Mouse (Mus musculus) embryonic facial prominence, embryonic 12.5 days (tissue): ENCODE results near the gene Slc16a2. TPM values are rescaled to one million over a fixed set of nuclear protein-coding genes. Genes with fewer than 3 reads are reported as not detected.

Experiments used
- ATAC-seq: fragments of 200-750 bp; cut with Nextera tagmentation; 2 replicates; pipeline ENCODE4 v1.8.0; 2017; ENCODE audit not compliant: insufficient number of reproducible peaks, insufficient read depth, low FRiP score, low TSS enrichment
- H3K27ac ChIP-seq: fragments of 300-500 bp; sonication (generic); 2 replicates; pipeline ENCODE4 v1.5.1; 2016; ENCODE audit warnings: mild to moderate bottlenecking
- H3K27me3 ChIP-seq: fragments of 300-500 bp; sonication (generic); 2 replicates; pipeline ENCODE4 v1.6.1; 2016; ENCODE audit warnings: mild to moderate bottlenecking, moderate library complexity
- H3K36me3 ChIP-seq: fragments of 300-500 bp; sonication (generic); 2 replicates; pipeline ENCODE4 v1.6.1; 2016; ENCODE audit warnings: mild to moderate bottlenecking
- H3K4me1 ChIP-seq: fragments of 300-500 bp; sonication (generic); 2 replicates; pipeline ENCODE4 v1.6.1; 2016
- H3K4me2 ChIP-seq: fragments of 300-500 bp; sonication (generic); replicated peaks from 2 replicates; pipeline ENCODE4 v1.6.1; 2016; ENCODE audit warnings: mild to moderate bottlenecking, moderate library complexity
- H3K4me3 ChIP-seq: fragments of 300-500 bp; sonication (generic); 2 replicates; pipeline ENCODE4 v1.5.1; 2016; ENCODE audit warnings: mild to moderate bottlenecking
- H3K9ac ChIP-seq: fragments of 300-500 bp; sonication (generic); 2 replicates; pipeline ENCODE4 v1.6.1; 2016; ENCODE audit warnings: mild to moderate bottlenecking, moderate library complexity
- H3K9me3 ChIP-seq: fragments of 300-500 bp; sonication (generic); 2 replicates; pipeline ENCODE4 v1.6.1; 2016; ENCODE audit warnings: mild to moderate bottlenecking, moderate library complexity
- WGBS: fragments of 180-500 bp; shearing (Covaris S2); methylation state at CpG from one replicate; pipeline ENCODE4 v1.1.7; 2016; 5-methylcytosine and 5-hydroxymethylcytosine counted together
- polyA plus RNA-seq: library from polyadenylated mRNA; unstranded; fragments of >200 nt; fragmentation: Nextera tagmentation; extraction: Ambion mirVana; gene quantifications from 2 replicates; pipeline ENCODE4 v1.2.1, GENCODE M21; 2016

The Slc16a2 gene
- polyA plus RNA-seq: 11.6 and 13.4 TPM in 2 replicates

DNA sequence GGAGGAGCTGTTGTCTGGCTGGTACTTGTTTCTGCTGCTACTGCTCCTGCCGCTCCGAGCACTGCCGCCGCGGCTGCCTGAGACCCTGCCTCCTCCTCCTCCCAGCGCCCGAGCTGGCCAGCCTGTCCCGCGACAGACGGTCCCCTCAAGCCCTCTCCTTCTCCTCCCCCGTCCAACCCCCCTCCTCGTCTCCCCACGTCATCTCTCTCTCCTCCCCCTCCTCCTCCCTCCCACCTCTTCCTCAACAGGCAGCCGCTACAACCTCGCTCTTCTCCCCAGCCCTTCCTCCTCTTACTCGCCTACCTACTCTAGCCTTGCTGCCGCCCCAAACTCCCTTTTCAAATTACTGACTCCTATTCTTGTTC lies at the start of gene Slc16a2:
Gene Slc16a2 (minus strand): TSS at position 152 of the 365 bp plus-strand sequence.
- H3K4me1 ChIP-seq: no peaks in the 10 kb centered on the region
- H3K4me3 ChIP-seq: peak within 1 kb of the TSS; percentile 50
- peak within 1 kb of the TSS; percentile 87 for H3K27ac ChIP-seq
- peak within 1 kb of the TSS; percentile 73 for H3K4me2 ChIP-seq
- 13% methylated on average over 17 of the region's 17 CpGs for WGBS
- peak; percentile 83 for ATAC-seq
- peak within 1 kb of the TSS; percentile 48 for H3K9ac ChIP-seq
- peaks cover 52% of the 10 kb centered on the region for H3K27me3 ChIP-seq
- no peaks in the 10 kb centered on the region for H3K36me3 ChIP-seq
- no peaks in the 10 kb centered on the region for H3K9me3 ChIP-seq

DNA sequence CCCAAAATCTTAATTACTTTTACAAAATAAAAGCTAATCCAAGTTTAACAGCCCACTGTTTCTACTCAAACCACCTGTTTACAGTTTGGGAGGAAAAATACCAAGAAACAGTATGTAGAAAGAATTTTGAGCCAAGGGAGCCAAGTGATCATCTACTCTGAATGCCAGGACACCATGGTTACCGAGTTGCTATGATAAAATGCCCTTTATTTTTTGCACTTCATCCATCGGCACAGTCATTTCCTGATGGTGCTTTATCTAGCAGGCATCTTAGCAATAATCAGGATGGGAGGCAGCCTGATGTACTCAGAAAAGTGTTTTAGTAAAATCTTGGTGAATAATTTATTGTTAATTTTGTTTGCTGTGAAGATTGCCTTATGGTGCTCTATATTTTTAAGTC lies 41.7 kb upstream of the Slc16a2 start:
- no peak overlapping the region for H3K27ac ChIP-seq
- no peaks in the 10 kb centered on the region for H3K9me3 ChIP-seq
- 0 out of 2 replicates have a peak, but pooled peaks cover 9% of the 10 kb centered on the region for H3K27me3 ChIP-seq
- H3K4me1 ChIP-seq: no peaks in the 10 kb centered on the region
- H3K9ac ChIP-seq: no peak overlapping the region
- no peak for ATAC-seq
- WGBS: 64% methylated on average over 2 of the region's 2 CpGs
- no peak overlapping the region for H3K4me3 ChIP-seq
- no peaks in the 10 kb centered on the region for H3K36me3 ChIP-seq
- no peak overlapping the region for H3K4me2 ChIP-seq

DNA sequence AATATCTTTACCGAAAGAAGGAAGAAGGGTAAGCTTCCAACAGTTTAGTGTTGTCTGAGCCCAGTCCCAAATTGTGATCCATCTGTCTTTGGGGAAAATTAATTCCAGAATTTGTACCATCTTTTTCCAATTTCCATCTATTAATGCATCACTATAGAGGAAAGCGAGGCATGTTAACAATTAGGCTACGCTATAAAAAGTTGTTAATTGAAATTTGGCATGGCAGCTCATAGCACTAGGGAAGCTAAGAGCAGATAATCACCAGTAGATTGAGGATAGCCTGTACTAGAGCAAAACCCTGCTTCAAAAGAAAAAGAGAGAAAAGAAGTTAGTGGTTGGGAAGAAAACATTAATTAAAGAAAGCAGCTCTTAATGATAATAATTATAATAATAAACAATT lies 41.1 kb upstream of the Slc16a2 start:
- 0 out of 2 replicates have a peak, but pooled peaks cover 9% of the 10 kb centered on the region for H3K27me3 ChIP-seq
- 56% methylated on average over 3 of the region's 3 CpGs for WGBS
- no peaks in the 10 kb centered on the region for H3K36me3 ChIP-seq
- no peak overlapping the region for H3K4me2 ChIP-seq
- H3K9me3 ChIP-seq: no peaks in the 10 kb centered on the region
- H3K4me1 ChIP-seq: no peaks in the 10 kb centered on the region
- no peak overlapping the region for H3K9ac ChIP-seq
- no peak overlapping the region for H3K4me3 ChIP-seq
- ATAC-seq: no peak
- no peak overlapping the region for H3K27ac ChIP-seq

- no peaks in the 10 kb centered on the region for H3K9me3 ChIP-seq
- H3K36me3 ChIP-seq: no peaks in the 10 kb centered on the region
- H3K4me1 ChIP-seq: no peaks in the 10 kb centered on the region
- H3K4me2 ChIP-seq: no peak overlapping the region
- no peak overlapping the region for H3K9ac ChIP-seq
- ATAC-seq: no peak
- H3K27me3 ChIP-seq: no peaks in the 10 kb centered on the region
- H3K4me3 ChIP-seq: no peak overlapping the region
- H3K27ac ChIP-seq: no peak overlapping the region
- 44% methylated on average over 2 of the region's 2 CpGs for WGBS
These were observed 23.5 kb upstream of the Slc16a2 start for GRCm38 (mm10) chrX:103845266-103845665.

- H3K4me3 ChIP-seq: no peak overlapping the region
- H3K36me3 ChIP-seq: no peaks in the 10 kb centered on the region
- H3K27me3 ChIP-seq: peaks cover 20% of the 10 kb centered on the region
- H3K4me2 ChIP-seq: no peak overlapping the region
- H3K9me3 ChIP-seq: no peaks in the 10 kb centered on the region
- WGBS: 86% methylated on average over 2 of the region's 2 CpGs
- H3K9ac ChIP-seq: no peak overlapping the region
- H3K27ac ChIP-seq: no peak overlapping the region
- no peaks in the 10 kb centered on the region for H3K4me1 ChIP-seq
- no peak for ATAC-seq
These were observed 7.1 kb upstream of the Slc16a2 start for GRCm38 (mm10) chrX:103828836-103829235.

- Histone ChIP-seq H3K27ac (peak overlapping the region; percentile 87), H3K4me3 (peak overlapping the region; percentile 50), H3K4me2 (peak overlapping the region; percentile 73), H3K9ac (peak overlapping the region; percentile 48), H3K27me3 (peaks cover 52% of the 10 kb centered on the region), H3K36me3 (no peaks in the 10 kb centered on the region), H3K4me1 (no peaks in the 10 kb centered on the region), H3K9me3 (no peaks in the 10 kb centered on the region)
- 22% methylated on average over 19 of the region's 20 CpGs for WGBS
- peak; percentile 60 for ATAC-seq
These were observed 558 bp upstream of the Slc16a2 start for GRCm38 (mm10) chrX:103822271-103822811.

DNA sequence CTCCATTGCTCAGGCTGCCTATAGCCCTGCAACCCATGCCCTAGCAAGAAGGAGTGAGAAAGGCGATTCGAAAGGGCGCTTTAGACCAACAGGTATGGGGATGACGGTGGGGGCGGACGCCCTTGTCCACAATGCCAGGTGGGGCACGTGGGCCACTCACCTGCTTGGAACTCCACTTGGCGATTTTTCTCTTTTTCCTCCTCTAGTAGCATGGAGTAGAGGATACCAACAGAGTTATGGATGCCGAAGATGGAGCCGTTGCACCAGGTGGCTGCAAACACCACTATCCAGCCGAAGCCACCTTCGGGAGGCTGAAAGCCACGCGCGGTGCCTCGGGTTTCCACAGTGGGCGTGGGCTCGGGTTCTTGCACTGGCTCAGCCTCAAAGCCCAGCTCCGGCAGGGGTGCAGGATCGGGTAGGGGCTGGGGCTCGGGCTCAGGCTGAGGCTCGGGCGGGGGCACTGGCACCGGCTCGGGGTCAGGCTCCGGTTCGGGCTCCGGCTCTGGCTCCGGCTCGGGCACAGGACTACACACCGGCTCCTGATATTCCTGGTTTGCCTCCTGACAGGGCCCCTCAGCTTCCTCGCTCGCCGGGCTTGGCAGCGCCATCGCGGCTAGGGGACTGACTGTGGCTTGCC lies 470 bp downstream of the Slc16a2 start:
- peak; percentile 71 for ATAC-seq
- Histone ChIP-seq H3K27ac (0 out of 2 replicates have a peak overlapping the region, but pooled peaks have one; percentile 63), H3K9ac (peak overlapping the region; percentile 44), H3K36me3 (no peaks in the 10 kb centered on the region), H3K4me2 (peak overlapping the region; percentile 73), H3K9me3 (no peaks in the 10 kb centered on the region), H3K4me3 (peak overlapping the region; percentile 50), H3K27me3 (peaks cover 52% of the 10 kb centered on the region), H3K4me1 (no peaks in the 10 kb centered on the region)
- 32% methylated on average over 36 of the region's 37 CpGs for WGBS

DNA sequence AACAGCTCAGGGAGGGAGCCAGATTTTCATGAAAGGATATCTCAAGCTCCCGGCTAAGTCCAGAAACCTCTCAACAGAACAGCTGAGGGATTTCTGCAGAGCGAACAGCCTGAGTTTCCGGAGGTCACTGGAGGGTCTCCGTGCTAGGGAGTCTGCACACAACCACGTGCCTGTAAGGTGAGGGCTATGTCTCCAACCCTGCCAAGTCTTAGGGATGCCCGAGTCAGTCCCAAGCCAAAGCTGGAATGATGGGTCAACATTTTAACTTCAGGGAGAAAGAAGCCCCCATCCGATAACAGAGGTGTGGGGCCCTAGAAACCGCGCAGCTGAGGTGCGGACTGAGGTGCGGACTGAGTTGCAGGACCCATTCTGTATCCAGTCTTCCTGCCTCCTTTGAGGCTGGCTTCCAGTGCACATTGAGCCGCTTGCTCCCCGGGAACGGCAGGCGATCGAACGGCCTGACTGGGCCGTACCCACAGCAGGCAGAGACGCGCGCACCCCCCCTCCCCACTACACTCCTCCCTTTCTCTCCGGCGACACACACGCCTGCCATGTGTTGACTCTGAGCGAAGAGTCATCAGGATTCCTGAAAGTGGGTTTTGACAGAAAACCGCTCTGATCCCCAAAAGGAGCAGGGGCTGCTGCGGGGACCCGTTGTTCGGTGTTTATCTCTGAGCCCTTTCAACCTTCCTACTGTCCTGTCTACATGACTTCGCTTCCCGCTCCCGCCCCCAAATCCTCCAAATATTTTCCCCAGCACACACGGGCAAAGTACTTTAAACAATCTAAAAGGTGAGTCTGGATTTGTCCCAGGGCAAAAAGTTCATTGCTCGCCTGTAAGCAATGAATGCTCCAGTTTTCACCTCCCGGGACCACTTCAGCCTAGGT lies 1.2 kb downstream of the Slc16a2 start:
- H3K9me3 ChIP-seq: no peaks in the 10 kb centered on the region
- H3K4me1 ChIP-seq: no peaks in the 10 kb centered on the region
- H3K9ac ChIP-seq: peak overlapping the region; percentile 44
- WGBS: 24% methylated on average over 35 of the region's 35 CpGs
- H3K27ac ChIP-seq: no peak overlapping the region
- H3K36me3 ChIP-seq: no peaks in the 10 kb centered on the region
- H3K4me2 ChIP-seq: peak overlapping the region; percentile 73
- peak overlapping the region; percentile 50 for H3K4me3 ChIP-seq
- no peak for ATAC-seq
- peaks cover 52% of the 10 kb centered on the region for H3K27me3 ChIP-seq

DNA sequence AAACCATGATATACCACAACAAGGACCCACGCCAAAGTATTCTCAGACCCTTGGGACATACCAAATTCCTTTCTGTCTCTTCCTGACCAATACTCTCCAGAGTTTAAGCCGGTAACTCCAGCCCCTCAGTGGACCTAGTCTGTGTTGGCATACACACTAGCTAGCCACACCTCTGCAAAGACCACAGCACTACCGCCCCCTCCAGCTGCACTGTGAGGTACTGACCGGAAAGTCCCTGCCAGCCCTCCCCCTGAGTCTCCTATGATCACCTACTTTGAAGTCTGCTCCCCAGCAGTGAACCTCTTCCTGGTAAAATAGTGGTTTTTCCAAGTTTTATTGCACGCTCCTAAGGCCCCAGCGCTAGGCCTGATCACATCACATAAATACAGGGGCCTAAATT lies 2.5 kb downstream of the Slc16a2 start:
- Histone ChIP-seq H3K27ac (no peak overlapping the region), H3K4me2 (peak overlapping the region; percentile 73), H3K9ac (no peak overlapping the region), H3K4me1 (no peaks in the 10 kb centered on the region), H3K4me3 (no peak overlapping the region), H3K9me3 (no peaks in the 10 kb centered on the region), H3K36me3 (no peaks in the 10 kb centered on the region), H3K27me3 (peaks cover 40% of the 10 kb centered on the region)
- 56% methylated on average over 6 of the region's 6 CpGs for WGBS
- ATAC-seq: no peak

GRCm38 (mm10) chrX:103812690-103813089 lies 9.1 kb downstream of the Slc16a2 start:
- no peak overlapping the region for H3K9ac ChIP-seq
- H3K4me2 ChIP-seq: no peak overlapping the region
- no peaks in the 10 kb centered on the region for H3K36me3 ChIP-seq
- ATAC-seq: no peak
- peaks cover 14% of the 10 kb centered on the region for H3K27me3 ChIP-seq
- no peak overlapping the region for H3K4me3 ChIP-seq
- H3K4me1 ChIP-seq: no peaks in the 10 kb centered on the region
- H3K9me3 ChIP-seq: no peaks in the 10 kb centered on the region
- H3K27ac ChIP-seq: no peak overlapping the region
- 70% methylated on average over 1 of the region's 1 CpGs for WGBS

DNA sequence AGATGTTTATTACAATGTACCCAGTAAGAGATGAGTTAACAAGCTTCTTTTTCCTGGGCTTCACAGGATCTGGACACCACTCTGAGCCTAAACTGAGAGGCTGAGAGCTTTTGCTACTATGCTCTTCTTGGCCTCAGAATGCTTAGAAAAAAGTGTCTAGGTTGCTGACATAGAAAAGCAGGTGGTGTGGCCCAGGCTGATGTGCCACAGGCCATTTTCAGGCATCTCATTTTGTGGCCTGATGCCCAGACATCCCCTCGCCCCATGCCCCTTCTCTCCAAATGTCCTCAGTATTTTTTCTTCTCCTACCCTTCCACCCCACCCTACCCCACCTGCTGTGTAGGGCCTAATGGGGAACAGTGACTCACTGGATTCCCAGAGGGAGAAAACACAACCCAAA lies 11.3 kb downstream of the Slc16a2 start:
- Histone ChIP-seq H3K9ac (no peak overlapping the region), H3K9me3 (no peaks in the 10 kb centered on the region), H3K4me2 (no peak overlapping the region), H3K36me3 (no peaks in the 10 kb centered on the region), H3K27ac (no peak overlapping the region), H3K27me3 (peaks cover 22% of the 10 kb centered on the region), H3K4me3 (no peak overlapping the region), H3K4me1 (no peaks in the 10 kb centered on the region)
- 60% methylated on average over 1 of the region's 1 CpGs for WGBS
- no peak for ATAC-seq

DNA sequence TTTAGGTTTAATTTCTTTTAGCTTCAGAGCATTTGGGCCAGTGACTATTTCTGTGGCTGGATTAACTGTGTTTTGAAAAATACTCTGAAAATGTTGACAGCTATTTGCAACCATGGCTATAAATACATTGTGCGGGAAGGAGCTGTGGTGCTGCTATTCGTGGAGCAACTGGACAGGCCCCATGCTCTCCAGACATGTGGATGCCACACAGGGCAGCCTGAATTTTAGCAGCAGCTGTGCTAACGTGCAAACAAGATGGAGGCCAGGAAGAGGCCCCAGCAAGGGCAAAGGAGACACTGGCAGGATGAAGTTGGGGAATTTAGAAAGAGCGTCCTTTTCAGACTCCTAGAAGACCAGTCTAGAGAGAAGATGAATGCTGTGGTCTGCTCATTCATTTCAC lies 15.4 kb downstream of the Slc16a2 start:
- no peak for ATAC-seq
- peaks cover 23% of the 10 kb centered on the region for H3K27me3 ChIP-seq
- H3K9ac ChIP-seq: no peak overlapping the region
- H3K4me2 ChIP-seq: no peak overlapping the region
- WGBS: 76% methylated on average over 4 of the region's 4 CpGs
- no peaks in the 10 kb centered on the region for H3K4me1 ChIP-seq
- H3K4me3 ChIP-seq: no peak overlapping the region
- H3K27ac ChIP-seq: no peak overlapping the region
- H3K9me3 ChIP-seq: no peaks in the 10 kb centered on the region
- H3K36me3 ChIP-seq: no peaks in the 10 kb centered on the region
